Mouse (Mus musculus): ENCODE results near the gene Ankrd13c. TPM values are rescaled to one million over a fixed set of nuclear protein-coding genes. Genes with fewer than 3 reads are reported as not detected.

Ankrd13c gene
- polyA plus RNA-seq, 1 experiment from 2014 or later = 6.8 TPM

GRCm38 (mm10) chr3:157912155-157912554, 34.9 kb upstream of the Ankrd13c start:
- H3K4me1 ChIP-seq (ENCODE audit: insufficient read depth) = no peaks in the 10 kb centered on the region
- WGBS (ENCODE audit: insufficient replicate concordance) = 56% methylated on average over 2 of the region's 2 CpGs
- peaks cover 5% of the 10 kb centered on the region for H3K36me3 ChIP-seq (replicated peaks; ENCODE audit: insufficient read depth, low read length)
- no peak overlapping the region for H3K4me3 ChIP-seq (ENCODE audit: low read depth, low read length)
- H3K9me3 ChIP-seq (ENCODE audit: low read length) = no peaks in the 10 kb centered on the region
- H3K27ac ChIP-seq (ENCODE audit: low read depth) = no peak overlapping the region
- TF ChIP-seq CTCF (IDR thresholded peaks at IDR 0.05; ENCODE audit: low read depth) (no peak), EP300 (IDR thresholded peaks at IDR 0.05; ENCODE audit: low read depth) (no peak)
- DNase-seq (no peak), ATAC-seq (peak; percentile 52; the same call in 1 of the 2 replicates)
- no peak overlapping the region for H3K4me2 ChIP-seq (ENCODE audit: low read depth, low read length)
- H3K27me3 ChIP-seq (ENCODE audit: insufficient read depth, low read length) = no peaks in the 10 kb centered on the region
- H3K9ac ChIP-seq (replicated peaks) = no peak overlapping the region

DNA sequence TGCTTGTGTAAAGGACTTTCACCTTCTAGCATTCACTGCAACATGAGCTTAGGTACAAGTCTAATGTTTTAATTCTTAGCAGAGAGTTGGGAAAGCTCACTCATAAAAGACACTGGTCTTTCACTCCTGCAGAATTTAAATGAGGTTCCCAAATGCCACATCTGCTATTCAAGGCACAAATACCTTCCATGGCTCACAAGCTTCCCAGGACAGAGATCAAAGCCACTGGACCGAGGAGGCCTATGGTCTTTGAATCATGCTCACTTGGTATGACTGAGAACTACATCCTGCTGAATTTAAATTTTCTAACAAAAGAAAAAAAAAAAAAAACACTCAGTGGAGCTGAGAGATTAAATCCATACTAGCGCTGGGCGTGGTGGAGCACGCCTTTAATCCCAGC, 30.7 kb upstream of the Ankrd13c start:
- Histone ChIP-seq H3K4me3 (ENCODE audit: low read depth, low read length) (no peak overlapping the region), H3K4me2 (ENCODE audit: low read depth, low read length) (no peak overlapping the region), H3K36me3 (replicated peaks; ENCODE audit: insufficient read depth, low read length) (no peaks in the 10 kb centered on the region), H3K27me3 (ENCODE audit: insufficient read depth, low read length) (no peaks in the 10 kb centered on the region), H3K9ac (replicated peaks) (no peak overlapping the region), H3K9me3 (ENCODE audit: low read length) (no peaks in the 10 kb centered on the region), H3K4me1 (ENCODE audit: insufficient read depth) (no peaks in the 10 kb centered on the region), H3K27ac (ENCODE audit: low read depth) (no peak overlapping the region)
- WGBS (ENCODE audit: insufficient replicate concordance) = 82% methylated on average over 4 of the region's 4 CpGs
- DNase-seq = no peak
- TF ChIP-seq EP300 (IDR thresholded peaks at IDR 0.05; ENCODE audit: low read depth) (no peak), CTCF (IDR thresholded peaks at IDR 0.05; ENCODE audit: low read depth) (no peak)
- ATAC-seq = no peak

DNA sequence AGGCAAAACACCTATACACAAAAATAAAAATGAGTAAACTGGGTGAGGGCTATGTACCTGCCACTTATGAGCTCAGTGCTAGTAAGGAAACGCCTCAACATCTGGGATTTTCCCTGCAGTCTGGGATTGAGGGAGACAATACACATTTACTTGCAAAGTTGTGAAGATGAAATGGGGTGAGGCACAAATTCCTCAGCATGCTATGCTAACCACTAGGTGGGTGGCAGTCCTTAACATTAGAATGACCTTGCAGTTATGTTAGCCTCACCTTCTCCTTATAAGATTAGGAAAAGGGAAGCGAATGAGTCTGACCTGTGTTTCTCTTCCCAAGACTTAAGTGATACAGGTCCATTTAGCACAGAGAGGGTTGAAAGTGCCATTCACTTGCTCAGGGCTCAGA, 25.7 kb upstream of the Ankrd13c start:
- no peak overlapping the region for H3K4me2 ChIP-seq (ENCODE audit: low read depth, low read length)
- no peak overlapping the region for H3K4me3 ChIP-seq (ENCODE audit: low read depth, low read length)
- TF ChIP-seq CTCF (IDR thresholded peaks at IDR 0.05; ENCODE audit: low read depth) = no peak
- TF ChIP-seq EP300 (IDR thresholded peaks at IDR 0.05; ENCODE audit: low read depth) = no peak
- H3K36me3 ChIP-seq (replicated peaks; ENCODE audit: insufficient read depth, low read length) = no peaks in the 10 kb centered on the region
- H3K27ac ChIP-seq (ENCODE audit: low read depth) = no peak overlapping the region
- WGBS (ENCODE audit: insufficient replicate concordance) = 74% methylated on average over 2 of the region's 2 CpGs
- no peaks in the 10 kb centered on the region for H3K9me3 ChIP-seq (ENCODE audit: low read length)
- DNase-seq = no peak
- no peaks in the 10 kb centered on the region for H3K27me3 ChIP-seq (ENCODE audit: insufficient read depth, low read length)
- H3K4me1 ChIP-seq (ENCODE audit: insufficient read depth) = no peaks in the 10 kb centered on the region; the same call in 1 of the 2 replicates
- H3K9ac ChIP-seq (replicated peaks) = no peak overlapping the region
- ATAC-seq = no peak

GRCm38 (mm10) chr3:157923268-157923835, 23.7 kb upstream of the Ankrd13c start:
- ATAC-seq (0 out of 2 replicates have a peak, but pooled peaks have one; percentile 16), DNase-seq (no peak)
- Histone ChIP-seq H3K36me3 (replicated peaks; ENCODE audit: insufficient read depth, low read length) (no peaks in the 10 kb centered on the region), H3K4me3 (ENCODE audit: low read depth, low read length) (peak overlapping the region; percentile 50), H3K9ac (replicated peaks) (peak overlapping the region; percentile 66), H3K4me1 (ENCODE audit: insufficient read depth) (no peaks in the 10 kb centered on the region; the same call in 1 of the 2 replicates), H3K27me3 (ENCODE audit: insufficient read depth, low read length) (no peaks in the 10 kb centered on the region), H3K27ac (ENCODE audit: low read depth) (peak overlapping the region; percentile 92), H3K4me2 (ENCODE audit: low read depth, low read length) (peak overlapping the region; percentile 73), H3K9me3 (ENCODE audit: low read length) (no peaks in the 10 kb centered on the region)
- TF ChIP-seq CTCF (IDR thresholded peaks at IDR 0.05; ENCODE audit: low read depth) (no peak), EP300 (IDR thresholded peaks at IDR 0.05; ENCODE audit: low read depth) (peak; percentile 16; the same call in 1 of the 2 replicates)
- WGBS (ENCODE audit: insufficient replicate concordance) = 59% methylated on average over 3 of the region's 3 CpGs

GRCm38 (mm10) chr3:157924692-157925328, 22.2 kb upstream of the Ankrd13c start, which contains the start of gene Cth:
Cth (minus strand) TSS chr3:157925077.
- Histone ChIP-seq H3K27ac (ENCODE audit: low read depth) (peak within 1 kb of the TSS; percentile 92), H3K9ac (replicated peaks) (peak within 1 kb of the TSS; percentile 66), H3K4me3 (ENCODE audit: low read depth, low read length) (peak within 1 kb of the TSS; percentile 50), H3K4me2 (ENCODE audit: low read depth, low read length) (peak within 1 kb of the TSS; percentile 73), H3K4me1 (ENCODE audit: insufficient read depth) (no peaks in the 10 kb centered on the region; the same call in 1 of the 2 replicates), H3K36me3 (replicated peaks; ENCODE audit: insufficient read depth, low read length) (no peaks in the 10 kb centered on the region), H3K27me3 (ENCODE audit: insufficient read depth, low read length) (no peaks in the 10 kb centered on the region), H3K9me3 (ENCODE audit: low read length) (no peaks in the 10 kb centered on the region)
- DNase-seq (peak; percentile 89), ATAC-seq (peak; percentile 91)
- 1% methylated on average over 30 of the region's 30 CpGs for WGBS (ENCODE audit: insufficient replicate concordance)
- TF ChIP-seq EP300 (IDR thresholded peaks at IDR 0.05; ENCODE audit: low read depth) (peak; percentile 92), CTCF (IDR thresholded peaks at IDR 0.05; ENCODE audit: low read depth) (no peak)

DNA sequence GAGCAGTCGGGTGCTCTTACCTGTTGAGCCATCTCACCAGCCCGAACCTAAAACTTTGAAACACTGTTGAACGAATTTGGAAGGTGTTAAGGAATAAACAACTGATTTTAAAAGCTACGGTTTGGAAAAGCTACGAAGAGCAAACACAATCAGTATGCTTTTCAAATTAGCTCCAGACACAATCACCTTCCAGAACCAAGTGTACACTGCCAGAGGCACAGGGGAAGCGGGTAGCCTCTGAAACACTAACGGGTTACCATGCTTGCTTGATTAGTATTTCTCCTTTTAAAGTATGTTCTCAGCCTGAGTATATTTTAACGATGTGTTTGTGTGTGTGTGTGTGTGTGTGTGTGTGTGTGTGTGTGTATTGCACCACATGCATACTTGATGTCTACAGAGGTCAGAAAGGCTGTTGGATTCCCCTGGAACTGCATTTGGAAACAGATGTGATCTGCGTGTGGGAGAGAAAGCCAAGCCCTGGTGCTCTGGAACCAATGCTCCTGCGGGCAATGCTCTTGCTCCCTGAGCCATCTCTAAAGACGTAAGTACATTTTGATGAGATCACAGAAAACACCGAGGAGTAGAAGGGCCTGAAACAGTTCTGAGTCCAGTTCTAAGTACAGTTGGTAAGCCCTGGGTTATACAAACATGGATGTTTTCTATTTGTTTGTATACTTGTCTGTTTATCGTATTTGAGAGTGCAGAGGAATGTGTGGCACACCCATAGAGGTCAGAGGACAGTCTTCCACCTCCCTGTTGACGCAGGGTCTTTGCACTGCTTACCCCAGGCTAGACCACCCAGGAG, 21.1 kb upstream of the Ankrd13c start:
- Histone ChIP-seq H3K27ac (ENCODE audit: low read depth) (peak overlapping the region; percentile 80), H3K4me3 (ENCODE audit: low read depth, low read length) (no peak overlapping the region), H3K9me3 (ENCODE audit: low read length) (no peaks in the 10 kb centered on the region), H3K36me3 (replicated peaks; ENCODE audit: insufficient read depth, low read length) (no peaks in the 10 kb centered on the region), H3K27me3 (ENCODE audit: insufficient read depth, low read length) (no peaks in the 10 kb centered on the region), H3K4me1 (ENCODE audit: insufficient read depth) (no peaks in the 10 kb centered on the region; the same call in 1 of the 2 replicates), H3K4me2 (ENCODE audit: low read depth, low read length) (no peak overlapping the region), H3K9ac (replicated peaks) (no peak overlapping the region)
- TF ChIP-seq CTCF (IDR thresholded peaks at IDR 0.05; ENCODE audit: low read depth) = no peak
- TF ChIP-seq EP300 (IDR thresholded peaks at IDR 0.05; ENCODE audit: low read depth) = peak; percentile 54; the same call in 1 of the 2 replicates
- DNase-seq (peak; percentile 34), ATAC-seq (peak; percentile 15)
- 69% methylated on average over 14 of the region's 14 CpGs for WGBS (ENCODE audit: insufficient replicate concordance)
